Mouse (Mus musculus) CH12.LX (cell line): Measurements from ENCODE around the gene Tm9sf3. TPM values are rescaled to one million over a fixed set of nuclear protein-coding genes. Genes with fewer than 3 reads are reported as not detected.

ENCODE experiments used
- DNase-seq: peaks from one replicate; pipeline ENCODE4 v3.0.0-alpha.2; 2013; ENCODE audit errors: extremely low read depth
- H3K27ac ChIP-seq: 2 replicates; pipeline ENCODE4 v1.5.1; 2012; ENCODE audit warnings: low read depth, mild to moderate bottlenecking, control low read depth, moderate library complexity; ENCODE audit not compliant: insufficient read depth
- H3K27me3 ChIP-seq: replicated peaks from 2 replicates; pipeline ENCODE3; 2012; ENCODE audit warnings: inconsistent platforms
- H3K36me3 ChIP-seq, 2 experiments: replicated peaks in 1 of 2; 2 replicates each; pipeline versions ENCODE3 to v1.6.1; 2012; ENCODE audit warnings: inconsistent platforms in 1 of 2, low read length in 1 of 2, mild to moderate bottlenecking in 1 of 2, mixed read lengths in 1 of 2, moderate library complexity in 1 of 2; ENCODE audit not compliant: control insufficient read depth in 1 of 2, insufficient read depth in 1 of 2
- H3K4me1 ChIP-seq, 2 experiments: 2 replicates each; pipeline ENCODE4 v1.6.1; 2012; ENCODE audit warnings: inconsistent platforms in 1 of 2, moderate library complexity in 1 of 2; ENCODE audit not compliant: insufficient read depth in 2 of 2, control insufficient read depth in 1 of 2
- H3K4me2 ChIP-seq: 2 replicates; pipeline ENCODE4 v1.6.1; 2012; ENCODE audit warnings: low read depth, mild to moderate bottlenecking, control low read depth; ENCODE audit not compliant: poor library complexity, insufficient read depth, severe bottlenecking
- H3K4me3 ChIP-seq, 3 experiments: fragments of 150-350 bp in 1 of 3; sonication (generic) in 1 of 3; replicated peaks in 1 of 3; 2 replicates each; pipeline versions ENCODE3 to v1.5.1; 2011 to 2012; ENCODE audit warnings: low read depth in 2 of 3, low read length in 2 of 3, mild to moderate bottlenecking in 2 of 3, moderate library complexity in 2 of 3, control low read depth in 1 of 3, improper control_type of control experiment in 1 of 3, inconsistent platforms in 1 of 3, mixed read lengths in 1 of 3; ENCODE audit not compliant: poor library complexity in 1 of 3
- H3K79me2 ChIP-seq: replicated peaks from 2 replicates; pipeline ENCODE4 v1.6.1; 2012; ENCODE audit warnings: mild to moderate bottlenecking, moderate library complexity; ENCODE audit not compliant: control insufficient read depth, poor library complexity, insufficient read depth, severe bottlenecking; ENCODE audit errors: extremely low read depth
- H3K9ac ChIP-seq: 2 replicates; pipeline ENCODE4 v1.6.1; 2012; ENCODE audit warnings: low read depth, mild to moderate bottlenecking, control low read depth, moderate library complexity; ENCODE audit not compliant: insufficient read depth
- H3K9me3 ChIP-seq: replicated peaks from 2 replicates; pipeline ENCODE3; 2012; ENCODE audit warnings: low read length, inconsistent platforms, mixed read lengths
- BHLHE40 ChIP-seq: IDR thresholded peaks from 2 replicates; pipeline ENCODE4 v1.6.1; 2011; ENCODE audit warnings: mild to moderate bottlenecking, low read depth, low read length, improper control_type of control experiment
- CHD1 ChIP-seq: IDR thresholded peaks from 2 replicates; pipeline ENCODE4 v1.6.1; 2012; ENCODE audit warnings: low read depth, low read length, improper control_type of control experiment, inconsistent platforms
- CHD2 ChIP-seq: IDR thresholded peaks from 2 replicates; pipeline ENCODE4 v1.6.1; 2011; ENCODE audit warnings: low read length, improper control_type of control experiment
- CTCF ChIP-seq, 2 experiments: IDR thresholded peaks in 1 of 2; conservative IDR thresholded peaks in 1 of 2; 2 replicates each; pipeline ENCODE4 v1.5.1; 2011 to 2012; ENCODE audit warnings: low read depth in 2 of 2, low read length in 2 of 2, improper control_type of control experiment in 1 of 2, inconsistent platforms in 1 of 2, mild to moderate bottlenecking in 1 of 2, moderate library complexity in 1 of 2
- E2F4 ChIP-seq: IDR thresholded peaks from 2 replicates; pipeline ENCODE4 v1.6.1; 2011; ENCODE audit warnings: low read depth, low read length, improper control_type of control experiment; ENCODE audit not compliant: insufficient replicate concordance
- GABPA ChIP-seq: IDR thresholded peaks from 2 replicates; pipeline ENCODE4 v1.6.1; 2012; ENCODE audit warnings: low read depth, low read length, improper control_type of control experiment, inconsistent platforms; ENCODE audit not compliant: insufficient replicate concordance
- HCFC1 ChIP-seq: IDR thresholded peaks from 2 replicates; pipeline ENCODE4 v1.6.1; 2012; ENCODE audit warnings: low read depth, mild to moderate bottlenecking, inconsistent platforms, low read length, improper control_type of control experiment
- IRF4 ChIP-seq: IDR thresholded peaks from 2 replicates; pipeline ENCODE4 v1.6.1; 2014; ENCODE audit warnings: low read depth, mild to moderate bottlenecking, inconsistent platforms, low read length, improper control_type of control experiment
- MAFK ChIP-seq: IDR thresholded peaks from 2 replicates; pipeline ENCODE4 v1.6.1; 2011; ENCODE audit warnings: low read length, improper control_type of control experiment; ENCODE audit not compliant: insufficient replicate concordance
- MAX ChIP-seq: IDR thresholded peaks from 2 replicates; pipeline ENCODE4 v1.6.1; 2011; ENCODE audit warnings: low read length, improper control_type of control experiment
- MAZ ChIP-seq: IDR thresholded peaks from 2 replicates; pipeline ENCODE4 v1.6.1; 2012; ENCODE audit warnings: low read depth, mild to moderate bottlenecking, inconsistent platforms, low read length, improper control_type of control experiment, moderate library complexity
- MXI1 ChIP-seq: IDR thresholded peaks from 2 replicates; pipeline ENCODE4 v1.6.1; 2011; ENCODE audit warnings: mild to moderate bottlenecking, low read depth, low read length, improper control_type of control experiment
- MYC ChIP-seq: IDR thresholded peaks from 2 replicates; pipeline ENCODE4 v1.6.1; 2011; ENCODE audit warnings: low read depth, mild to moderate bottlenecking, improper control_type of control experiment, low read length
- NELFE ChIP-seq: IDR thresholded peaks from 2 replicates; pipeline ENCODE4 v1.6.1; 2011; ENCODE audit warnings: low read depth, low read length, improper control_type of control experiment
- POLR2A ChIP-seq: IDR thresholded peaks from 2 replicates; pipeline ENCODE4 v1.6.1; 2011; ENCODE audit warnings: low read depth, mild to moderate bottlenecking, improper control_type of control experiment, low read length
- RAD21 ChIP-seq: IDR thresholded peaks from 2 replicates; pipeline ENCODE4 v1.6.1; 2011; ENCODE audit warnings: low read depth, mild to moderate bottlenecking, low read length, improper control_type of control experiment, moderate library complexity
- TBP ChIP-seq: conservative IDR thresholded peaks from 2 replicates; pipeline ENCODE4 v1.6.1; 2011; ENCODE audit warnings: low read depth, low read length, improper control_type of control experiment
- TCF12 ChIP-seq: IDR thresholded peaks from 2 replicates; pipeline ENCODE4 v1.6.1; 2014; ENCODE audit warnings: low read depth, mild to moderate bottlenecking, inconsistent platforms, low read length, improper control_type of control experiment
- UBTF ChIP-seq: IDR thresholded peaks from 2 replicates; pipeline ENCODE4 v1.6.1; 2012; ENCODE audit warnings: low read depth, mild to moderate bottlenecking, inconsistent platforms, low read length, improper control_type of control experiment, moderate library complexity
- USF2 ChIP-seq: conservative IDR thresholded peaks from 2 replicates; pipeline ENCODE4 v1.6.1; 2011; ENCODE audit warnings: low read depth, low read length, improper control_type of control experiment
- dilution Hi-C: fragments of 300-500 bp; cut with MboI; formaldehyde crosslinking; loops from 2 replicates; pipeline ENCODE4 v1.14.3; 2020; ENCODE audit warnings: low sequenced_read_pairs; ENCODE audit not compliant: extremely low pct_unique_long_range_greater_than_20kb, extremely low pct_ligation_motif_present
- in situ Hi-C: fragments of 300-500 bp; cut with MboI; formaldehyde crosslinking; loops from 3 replicates; pipeline ENCODE4 v1.14.3; 2019; ENCODE audit warnings: low sequenced_read_pairs, low pct_ligation_motif_present, low pct_unique_long_range_greater_than_20kb, mixed read lengths
- polyA plus RNA-seq: library from polyadenylated mRNA; unstranded; fragments of >175 nt; gene quantifications from 2 replicates; pipeline ENCODE4 v1.2.1, GENCODE M21; 2012; ENCODE audit warnings: low read depth; ENCODE audit not compliant: insufficient read length
- total RNA-seq, 2 experiments: library from RNA; depleted of rRNA; stranded (reverse); fragments of 300-350 nt in 1 of 2; fragments of >200 nt in 1 of 2; gene quantifications; 2 replicates each; pipeline ENCODE4 v1.2.3; 2012 to 2014

Gene Tm9sf3
- total and polyA plus RNA-seq, 3 experiments: 137 to 294 (median 182) TPM

DNA sequence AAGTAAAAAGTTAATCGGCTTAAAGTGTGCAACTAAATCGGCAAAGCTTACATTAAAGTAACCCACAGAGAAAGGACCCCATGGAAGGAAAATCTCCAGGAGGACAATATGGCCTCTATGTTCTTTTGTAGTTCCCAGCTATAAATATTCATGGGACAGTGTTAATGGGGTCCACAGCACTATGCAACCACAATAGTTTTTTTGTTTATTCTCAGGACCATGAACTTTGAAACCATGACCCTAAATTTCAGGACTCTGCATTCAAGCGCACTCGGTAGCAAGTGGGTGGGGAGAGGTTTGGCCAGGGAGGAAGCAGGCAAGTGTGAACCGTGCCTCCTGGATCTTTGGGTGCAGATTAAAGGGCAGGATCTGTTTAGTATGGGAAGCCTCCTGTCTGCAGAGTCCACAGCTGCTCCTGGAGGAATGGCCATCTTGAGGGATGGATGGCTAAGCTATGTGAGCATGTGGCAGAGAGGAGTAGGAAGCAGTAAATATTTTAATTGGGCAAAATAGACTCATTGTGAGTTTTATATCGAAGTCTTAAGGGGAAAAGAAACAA, 72.8 kb downstream of the Tm9sf3 start:
- Histone ChIP-seq H3K9ac (no peak overlapping the region), H3K36me3 (no peaks in the 10 kb centered on the region), H3K9me3 (peaks cover 8% of the 10 kb centered on the region), H3K4me3 (no peak overlapping the region), H3K4me1 (no peaks in the 10 kb centered on the region), H3K4me2 (no peak overlapping the region), H3K79me2 (no peaks in the 10 kb centered on the region), H3K27me3 (peaks cover 61% of the 10 kb centered on the region)
- in situ Hi-C loops: loop anchor here (10.0 kb wide), 1 partner anchor 96 kb away; no protein-coding TSS in a partner anchor
- TF ChIP-seq MAZ: no peak
- TF ChIP-seq BHLHE40: no peak
- no peak for TF ChIP-seq RAD21
- no peak for TF ChIP-seq NELFE
- no peak for TF ChIP-seq MYC
- no peak for TF ChIP-seq MAFK
- TF ChIP-seq UBTF: no peak
- no peak for TF ChIP-seq CHD2
- TF ChIP-seq IRF4: no peak
- no peak for TF ChIP-seq USF2
- no peak for TF ChIP-seq TCF12
- no peak for TF ChIP-seq HCFC1
- no peak for TF ChIP-seq CTCF (conservative IDR thresholded peaks at IDR 0.05 in 1 of 2, IDR thresholded peaks at IDR 0.05 in 1 of 2; ENCODE audit: low read depth in 2 of 2, low read length in 2 of 2)
- TF ChIP-seq TBP: no peak
- TF ChIP-seq CHD1: no peak
- TF ChIP-seq, all 38 proteins: peak for 0
- dilution Hi-C loops: no loop called here
- no peak overlapping the region for H3K27ac ChIP-seq
- no peak for DNase-seq

- in situ Hi-C loops (no loop called here), dilution Hi-C loops (no loop called here)
- DNase-seq: peak; percentile 24
- H3K27me3 ChIP-seq: peaks cover 3% of the 10 kb centered on the region
- peaks cover 2 to 20% of the 10 kb centered on the region in 2 experiments; a peak in 2 of 4 replicates for H3K4me1 ChIP-seq
- H3K79me2 ChIP-seq: no peaks in the 10 kb centered on the region
- H3K27ac ChIP-seq: no peak overlapping the region
- no peaks in the 10 kb centered on the region for H3K9me3 ChIP-seq
- no peak overlapping the region for H3K4me3 ChIP-seq
- H3K9ac ChIP-seq: no peak overlapping the region
- no peaks in the 10 kb centered on the region for H3K36me3 ChIP-seq
- no peak overlapping the region for H3K4me2 ChIP-seq
- no peak for TF ChIP-seq NELFE
- no peak for TF ChIP-seq E2F4
- TF ChIP-seq CHD2: no peak
- TF ChIP-seq GABPA: no peak
- no peak for TF ChIP-seq UBTF
- no peak for TF ChIP-seq MXI1
- no peak for TF ChIP-seq MAX
- TF ChIP-seq MAFK: no peak
- no peak for TF ChIP-seq POLR2A
- no peak for TF ChIP-seq IRF4
- TF ChIP-seq BHLHE40: no peak
Observed at GRCm38 (mm10) chr19:41177331-41177730, 86.5 kb downstream of the Tm9sf3 start.
